ENCODE assay signal across 36 mouse cellular contexts in the genomic region with DNA sequence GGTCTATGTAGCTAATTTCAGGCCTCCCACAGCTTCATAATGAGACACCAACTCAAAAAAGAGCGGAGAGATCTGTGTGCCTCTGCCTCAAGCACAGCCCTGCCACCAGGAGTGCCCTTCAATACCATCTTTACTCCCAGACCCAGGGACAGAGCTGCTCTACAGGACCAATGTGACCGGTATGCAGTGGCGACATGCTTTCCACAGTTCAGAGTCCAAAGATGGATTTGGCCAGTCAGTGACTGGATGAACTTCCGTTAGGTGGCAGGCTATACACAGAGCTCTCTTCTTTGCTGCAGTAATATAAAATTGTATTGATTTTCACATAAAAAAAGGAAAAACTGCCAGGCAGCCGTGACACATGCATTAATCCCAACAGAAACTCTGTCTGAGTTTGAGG. TPM values are rescaled to one million over a fixed set of nuclear protein-coding genes. Genes with fewer than 3 reads are reported as not detected.
DNase-seq lines count a peak whose midpoint lies in the region; ATAC-seq and TF ChIP-seq lines count a peak whose summit lies in the region.
"Had no signal": no experiment of that assay in that cellular context is flagged by ENCODE, and none has a peak within 500 bp of the region (broad histone marks: within the 10 kb centered on the region; RNA-seq: fewer than 3 reads in every experiment).

No protein-coding gene starts in this region.

- WGBS in heart, adult 2 months, result 94% methylated on average over 5 of the region's 5 CpGs
- WGBS in heart, embryonic 12.5 days, result 89% methylated on average over 5 of the region's 5 CpGs
- WGBS in liver, postnatal 0 days (ENCODE audit: insufficient replicate concordance), result 77% methylated on average over 5 of the region's 5 CpGs

- intact Hi-C loops in heart, adult 2 months (cut with DNase I), result no loop called here

- H3K9me3 ChIP-seq in heart, embryonic 12.5 days (replicated peaks), result no peaks in the 10 kb centered on the region
- H3K9me3 ChIP-seq in ES-Bruce4 (replicated peaks; ENCODE audit: control insufficient read depth, insufficient read depth, low read length, poor library complexity, severe bottlenecking), result no peaks in the 10 kb centered on the region
- no peaks in the 10 kb centered on the region for H3K9me3 ChIP-seq in liver, postnatal 0 days (ENCODE audit: low read length)
- H3K9me3 ChIP-seq: embryonic facial prominence, embryonic 10.5 days; embryonic facial prominence, embryonic 15.5 days; forebrain, embryonic 12.5 days; G1E; heart, embryonic 15.5 days; kidney, embryonic 15.5 days; midbrain, embryonic 13.5 days; neural tube, embryonic 13.5 days; stomach, embryonic 15.5 days had no signal

- TF ChIP-seq EP300 in heart, adult 2 months (IDR thresholded peaks at IDR 0.05; ENCODE audit: insufficient read depth, low read depth, low read length), result no peak
- TF ChIP-seq EP300 in ES-Bruce4 (IDR thresholded peaks at IDR 0.05; ENCODE audit: insufficient read depth, low read depth, low read length), result no peak
- TF ChIP-seq EP300 in liver, postnatal 0 days (IDR thresholded peaks at IDR 0.05; ENCODE audit: low read depth), result no peak

- H3K36me3 ChIP-seq in heart, adult 2 months (ENCODE audit: control insufficient read depth, insufficient read depth, low read length), result peaks cover 3% of the 10 kb centered on the region; the same call in 1 of the 2 replicates
- peaks cover 13% of the 10 kb centered on the region for H3K36me3 ChIP-seq in heart, embryonic 12.5 days
- no peaks in the 10 kb centered on the region; the same call in 1 of the 2 replicates for H3K36me3 ChIP-seq in ES-Bruce4 (ENCODE audit: control insufficient read depth, insufficient read depth, low read length, poor library complexity, severe bottlenecking)
- peaks cover 6% of the 10 kb centered on the region; the same call in 1 of the 2 replicates for H3K36me3 ChIP-seq in liver, postnatal 0 days (replicated peaks; ENCODE audit: insufficient read depth, low read length)
- H3K36me3 ChIP-seq: embryonic facial prominence, embryonic 10.5 days; embryonic facial prominence, embryonic 15.5 days; heart, embryonic 15.5 days; stomach, embryonic 15.5 days had no signal

- H3K4me1 ChIP-seq in heart, adult 2 months (ENCODE audit: control insufficient read depth, insufficient read depth, low read length), result no peaks in the 10 kb centered on the region
- peaks cover 10% of the 10 kb centered on the region for H3K4me1 ChIP-seq in heart, embryonic 12.5 days (replicated peaks)
- H3K4me1 ChIP-seq in ES-Bruce4 (ENCODE audit: control insufficient read depth, insufficient read depth, low read length), result peaks cover 2% of the 10 kb centered on the region
- 0 out of 2 replicates have a peak, but pooled peaks cover 3% of the 10 kb centered on the region for H3K4me1 ChIP-seq in liver, postnatal 0 days (ENCODE audit: insufficient read depth)
- H3K4me1 ChIP-seq: embryonic facial prominence, embryonic 15.5 days; forebrain, embryonic 12.5 days; midbrain, embryonic 13.5 days; neural tube, embryonic 13.5 days; stomach, embryonic 15.5 days had no signal

- H3K4me2 ChIP-seq in heart, embryonic 12.5 days, result no peak overlapping the region
- no peak overlapping the region for H3K4me2 ChIP-seq in liver, postnatal 0 days (ENCODE audit: low read depth, low read length)
- H3K4me2 ChIP-seq: embryonic facial prominence, embryonic 15.5 days; forebrain, embryonic 12.5 days; heart, embryonic 15.5 days; kidney, embryonic 15.5 days; midbrain, embryonic 13.5 days; neural tube, embryonic 13.5 days; stomach, embryonic 15.5 days had no signal

- H3K27me3 ChIP-seq in heart, adult 2 months (ENCODE audit: control insufficient read depth, insufficient read depth, low read length), result no peaks in the 10 kb centered on the region
- H3K27me3 ChIP-seq in heart, embryonic 12.5 days (replicated peaks), result no peaks in the 10 kb centered on the region
- no peaks in the 10 kb centered on the region for H3K27me3 ChIP-seq in ES-Bruce4 (ENCODE audit: control insufficient read depth, insufficient read depth, low read length, poor library complexity, severe bottlenecking)
- no peaks in the 10 kb centered on the region for H3K27me3 ChIP-seq in liver, postnatal 0 days (ENCODE audit: insufficient read depth, low read length)
- H3K27me3 ChIP-seq: CH12.LX; embryonic facial prominence, embryonic 15.5 days; forebrain, embryonic 12.5 days; heart, embryonic 15.5 days; kidney, embryonic 15.5 days; midbrain, embryonic 13.5 days; neural tube, embryonic 13.5 days; stomach, embryonic 15.5 days had no signal

- no peak for DNase-seq in heart, adult 2 months
- peak; percentile 8 to 36 for DNase-seq in kidney, postnatal 25 days
- no peak for DNase-seq in kidney, adult 11 months
- DNase-seq in liver, postnatal 0 days, result peak; percentile 35
- DNase-seq in spleen, adult 18-20 months, result no peak
- DNase-seq in retina, embryonic 14.5 days (ENCODE audit: low spot score), result no peak
- DNase-seq: adrenal gland, adult 8-10 months; cerebellum, adult 2 months; cerebellum, postnatal 14 days; gastrocnemius, postnatal 10 days; lung, adult 2 months; lung, postnatal 10 days; thymus, adult 18-20 months; thymus, postnatal 36 days had no signal

- H3K79me2 ChIP-seq in heart, adult 2 months (replicated peaks; ENCODE audit: control insufficient read depth, insufficient read depth, low read length), result peaks cover 3% of the 10 kb centered on the region; the same call in 1 of the 2 replicates

- no peak overlapping the region for H3K9ac ChIP-seq in heart, adult 2 months (ENCODE audit: low read depth, low read length)
- no peak overlapping the region for H3K9ac ChIP-seq in heart, embryonic 12.5 days
- H3K9ac ChIP-seq in ES-Bruce4 (ENCODE audit: low read depth, poor library complexity, severe bottlenecking), result no peak overlapping the region
- H3K9ac ChIP-seq in liver, postnatal 0 days (replicated peaks), result no peak overlapping the region
- H3K9ac ChIP-seq: embryonic facial prominence, embryonic 15.5 days; forebrain, embryonic 12.5 days; heart, embryonic 15.5 days; kidney, embryonic 15.5 days; midbrain, embryonic 13.5 days; neural tube, embryonic 13.5 days; stomach, embryonic 15.5 days had no signal

- no peak overlapping the region for H3K4me3 ChIP-seq in heart, adult 2 months
- no peak overlapping the region for H3K4me3 ChIP-seq in heart, embryonic 12.5 days
- no peak overlapping the region for H3K4me3 ChIP-seq in ES-Bruce4 (ENCODE audit: low read depth, low read length)
- H3K4me3 ChIP-seq in liver, postnatal 0 days (ENCODE audit: low read depth, low read length), result no peak overlapping the region
- H3K4me3 ChIP-seq: embryonic facial prominence, embryonic 10.5 days; embryonic facial prominence, embryonic 15.5 days; forebrain, embryonic 12.5 days; heart, embryonic 15.5 days; kidney, embryonic 15.5 days; midbrain, embryonic 13.5 days; neural tube, embryonic 13.5 days; stomach, embryonic 15.5 days had no signal

- TF ChIP-seq CTCF in heart, adult 2 months (IDR thresholded peaks at IDR 0.05), result 0 out of 2 replicates have a peak, but pooled peaks have one; percentile 16
- no peak for TF ChIP-seq CTCF in ES-Bruce4 (IDR thresholded peaks at IDR 0.05; ENCODE audit: low read depth, low read length)
- TF ChIP-seq CTCF in liver, postnatal 0 days (IDR thresholded peaks at IDR 0.05; ENCODE audit: low read depth), result peak; percentile 42

- no peak for TF ChIP-seq POLR2A in heart, adult 2 months (IDR thresholded peaks at IDR 0.05; ENCODE audit: insufficient read depth, low read depth, low read length)
- no peak for TF ChIP-seq POLR2A in ES-Bruce4 (IDR thresholded peaks at IDR 0.05; ENCODE audit: insufficient read depth, low read length)

- ATAC-seq in heart, embryonic 12.5 days (ENCODE audit: insufficient number of reproducible peaks, low FRiP score), result no peak
- peak; percentile 83 for ATAC-seq in liver, postnatal 0 days
- ATAC-seq: hindbrain, embryonic 16.5 days; midbrain, embryonic 13.5 days had no signal

- no peak overlapping the region for H3K27ac ChIP-seq in heart, adult 2 months
- H3K27ac ChIP-seq in heart, embryonic 12.5 days (ENCODE audit: poor library complexity, severe bottlenecking), result no peak overlapping the region
- peak overlapping the region; percentile 33; the same call in 1 of the 2 replicates for H3K27ac ChIP-seq in ES-Bruce4 (ENCODE audit: insufficient read depth, low read length)
- H3K27ac ChIP-seq in liver, postnatal 0 days (ENCODE audit: low read depth), result 0 out of 2 replicates have a peak overlapping the region, but pooled peaks have one; percentile 23
- H3K27ac ChIP-seq: embryonic facial prominence, embryonic 10.5 days; embryonic facial prominence, embryonic 15.5 days; forebrain, embryonic 12.5 days; heart, embryonic 15.5 days; kidney, embryonic 15.5 days; macrophage; midbrain, embryonic 13.5 days; neural tube, embryonic 13.5 days; stomach, embryonic 15.5 days had no signal

RNA-seq across cellular contexts. Expression of a gene that starts 8.8 kb away (rescaled TPM):
- 10 to 100 TPM; 10.7 to 11.2 TPM for total RNA-seq in heart, adult 2 months (2021)
- 5.7 and 10.2 TPM in 2 replicates for polyA plus RNA-seq in heart, adult 2 months (2012; rRNA removed)
- polyA plus RNA-seq in heart, embryonic 12.5 days (2016; fragmentation: Nextera tagmentation; extraction: Ambion mirVana), result 14.8 and 16.0 TPM in 2 replicates
- 28.3 and 31.3 TPM in 2 replicates for polyA plus RNA-seq in ES-Bruce4 (2011; ENCODE audit: insufficient read depth, insufficient read length, low read depth, missing spikeins)
- 6.0 and 7.5 TPM in 2 replicates for polyA plus RNA-seq in liver, postnatal 0 days (2015; fragmentation: Nextera tagmentation; extraction: Ambion mirVana)

RNA-seq across cellular contexts. Expression of a gene that starts 22.8 kb away (rescaled TPM):
- total RNA-seq in heart, adult 2 months (2021), result 1 to 10 TPM in 1 of 2 experiments, under 1 TPM in 1; 0.78 to 1.5 TPM
- not detected in 2 replicates for polyA plus RNA-seq in heart, adult 2 months (2012; rRNA removed)
- polyA plus RNA-seq in heart, embryonic 12.5 days (2016; fragmentation: Nextera tagmentation; extraction: Ambion mirVana), result not detected in 2 replicates
- polyA plus RNA-seq in ES-Bruce4 (2011; ENCODE audit: insufficient read depth, insufficient read length, low read depth, missing spikeins), result not detected in 2 replicates
- polyA plus RNA-seq in liver, postnatal 0 days (2015; fragmentation: Nextera tagmentation; extraction: Ambion mirVana), result not detected in 2 replicates
- total RNA-seq: adrenal gland, adult 8-10 months; CH12.LX; G1E; gastrocnemius, postnatal 10 days; layer of hippocampus, adult 8-10 months; layer of hippocampus, postnatal 25 days; left cerebral cortex, postnatal 36 days; megakaryocyte-erythroid progenitor cell, adult 5-6 weeks had no signal
- polyA plus RNA-seq: C2C12; cerebellum, adult 2 months; embryonic facial prominence, embryonic 10.5 days; embryonic facial prominence, embryonic 15.5 days; forebrain, embryonic 12.5 days; G1E; gonadal fat pad, adult 2 months; heart, embryonic 15.5 days; hindbrain, embryonic 11.5 days; hindbrain, embryonic 16.5 days; kidney, embryonic 15.5 days; limb, embryonic 14.5 days; lung, adult 2 months; macrophage; midbrain, embryonic 13.5 days; neural tube, embryonic 13.5 days; stomach, embryonic 15.5 days had no signal

RNA-seq across cellular contexts. Expression of a gene that starts 41.4 kb away (rescaled TPM):
- total RNA-seq in heart, adult 2 months (2021), result 10 to 100 TPM; 17.5 to 19.5 TPM
- polyA plus RNA-seq in heart, adult 2 months (2012; rRNA removed), result 12.0 and 23.5 TPM in 2 replicates
- polyA plus RNA-seq in heart, embryonic 12.5 days (2016; fragmentation: Nextera tagmentation; extraction: Ambion mirVana), result 64.8 and 65.5 TPM in 2 replicates
- polyA plus RNA-seq in ES-Bruce4 (2011; ENCODE audit: insufficient read depth, insufficient read length, low read depth, missing spikeins), result 70.4 and 78.1 TPM in 2 replicates
- 28.2 and 30.5 TPM in 2 replicates for polyA plus RNA-seq in liver, postnatal 0 days (2015; fragmentation: Nextera tagmentation; extraction: Ambion mirVana)

Comparison
In these comparisons a context has a peak if more than half of its experiments do, and no peak if none do; other contexts are left out.
1. DNase-seq: peak in kidney, postnatal 25 days (2 of 2) and liver, postnatal 0 days (single experiment); none in heart, adult 2 months (0 of 2), kidney, adult 11 months (single experiment), spleen, adult 18-20 months (0 of 2) and retina, embryonic 14.5 days (single experiment).
2. H3K27ac ChIP-seq: peak in ES-Bruce4 (single experiment) and liver, postnatal 0 days (single experiment); none in heart, adult 2 months (single experiment) and heart, embryonic 12.5 days (single experiment).